Mouse (Mus musculus): ENCODE results near the gene Sars. TPM values are rescaled to one million over a fixed set of nuclear protein-coding genes. Genes with fewer than 3 reads are reported as not detected.

The Sars gene
- 70.3 and 84.5 TPM in 2 replicates for polyA plus RNA-seq (2012)

DNA sequence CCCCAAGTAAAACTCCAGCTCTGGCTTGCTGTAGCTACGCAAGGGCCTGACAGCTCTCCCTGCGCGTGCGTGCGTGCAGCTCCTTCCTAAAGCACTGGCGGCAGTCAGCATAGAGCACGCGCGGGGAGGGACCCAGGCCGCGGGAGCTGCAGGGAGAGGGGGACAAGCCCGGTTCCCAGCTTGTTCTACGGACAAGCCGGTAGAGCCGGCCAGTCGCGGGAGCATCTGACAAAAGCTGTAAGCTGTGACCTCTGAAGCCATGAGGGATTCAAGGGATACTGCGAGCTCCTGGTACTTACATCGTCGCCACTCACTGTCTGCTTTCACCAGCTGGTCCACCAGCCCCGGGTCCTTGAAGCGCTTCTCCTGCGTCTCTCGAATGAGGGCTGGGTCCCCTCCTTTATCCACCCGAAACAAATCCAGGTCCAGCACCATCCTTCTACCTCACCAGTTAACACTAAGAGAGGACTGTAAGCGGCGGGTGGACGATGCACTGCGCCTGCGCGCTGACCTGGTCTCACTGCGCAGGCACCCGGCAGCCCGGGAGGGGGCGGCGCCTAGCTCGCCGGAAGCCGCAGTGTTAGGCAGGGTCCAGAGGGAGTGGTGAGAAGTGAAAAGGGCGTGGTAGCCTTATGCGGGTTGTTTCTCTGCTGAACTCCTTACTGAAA, at the start of gene Sars:
Gene Sars (minus strand): TSS at position 512 of the 668 bp plus-strand sequence.

DNA sequence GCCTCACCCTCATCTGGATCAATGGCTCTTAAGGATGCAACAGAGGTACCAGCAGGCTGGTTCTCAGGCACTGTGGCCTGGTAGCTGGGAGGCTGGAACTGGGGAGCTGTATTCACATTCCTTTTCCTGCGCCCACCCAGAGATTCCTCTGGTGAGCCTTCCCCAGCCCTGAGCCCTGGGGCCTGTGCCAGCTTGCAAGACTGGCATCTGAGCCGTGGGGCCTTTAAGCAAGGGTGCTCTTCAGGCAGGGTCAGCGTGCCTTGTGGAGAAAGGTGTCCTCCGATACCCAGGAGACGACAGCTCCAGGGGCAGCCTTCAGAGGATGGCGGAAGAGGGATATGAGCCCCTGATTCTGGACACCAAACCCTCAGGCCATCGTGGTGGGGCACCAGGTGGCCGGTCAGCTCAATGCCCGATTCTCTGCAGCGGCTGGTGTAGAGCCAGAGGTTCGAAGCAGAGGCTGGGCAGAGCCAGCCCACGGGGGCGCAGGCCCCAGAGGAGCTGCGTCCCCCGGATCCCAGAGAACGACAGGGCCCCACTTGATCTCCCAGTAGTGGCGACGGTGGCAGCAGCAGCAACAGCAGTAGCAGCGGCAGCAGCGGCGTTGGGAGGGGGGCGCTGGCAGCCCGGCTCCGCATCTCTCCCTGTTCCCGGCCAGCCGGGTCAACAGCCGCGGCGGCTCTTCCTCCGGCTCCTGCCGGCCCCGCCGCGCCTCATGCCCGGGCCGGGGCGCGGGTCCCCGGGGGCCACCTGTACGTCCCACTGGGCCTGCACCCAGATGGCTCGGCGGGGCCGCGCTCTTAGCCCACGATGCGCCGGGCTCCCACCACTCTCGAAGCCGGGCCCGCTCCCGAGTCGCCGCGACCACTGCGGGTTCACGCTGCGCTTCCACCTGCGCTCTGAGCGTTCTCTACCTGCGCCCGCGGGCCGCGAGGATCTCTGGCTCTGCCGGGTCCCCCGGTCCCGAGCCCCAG, 29.9 kb downstream of the Sars start, which contains the start of gene Celsr2:
Gene Celsr2 (minus strand): TSS at position 696 of the 974 bp plus-strand sequence.

DNA sequence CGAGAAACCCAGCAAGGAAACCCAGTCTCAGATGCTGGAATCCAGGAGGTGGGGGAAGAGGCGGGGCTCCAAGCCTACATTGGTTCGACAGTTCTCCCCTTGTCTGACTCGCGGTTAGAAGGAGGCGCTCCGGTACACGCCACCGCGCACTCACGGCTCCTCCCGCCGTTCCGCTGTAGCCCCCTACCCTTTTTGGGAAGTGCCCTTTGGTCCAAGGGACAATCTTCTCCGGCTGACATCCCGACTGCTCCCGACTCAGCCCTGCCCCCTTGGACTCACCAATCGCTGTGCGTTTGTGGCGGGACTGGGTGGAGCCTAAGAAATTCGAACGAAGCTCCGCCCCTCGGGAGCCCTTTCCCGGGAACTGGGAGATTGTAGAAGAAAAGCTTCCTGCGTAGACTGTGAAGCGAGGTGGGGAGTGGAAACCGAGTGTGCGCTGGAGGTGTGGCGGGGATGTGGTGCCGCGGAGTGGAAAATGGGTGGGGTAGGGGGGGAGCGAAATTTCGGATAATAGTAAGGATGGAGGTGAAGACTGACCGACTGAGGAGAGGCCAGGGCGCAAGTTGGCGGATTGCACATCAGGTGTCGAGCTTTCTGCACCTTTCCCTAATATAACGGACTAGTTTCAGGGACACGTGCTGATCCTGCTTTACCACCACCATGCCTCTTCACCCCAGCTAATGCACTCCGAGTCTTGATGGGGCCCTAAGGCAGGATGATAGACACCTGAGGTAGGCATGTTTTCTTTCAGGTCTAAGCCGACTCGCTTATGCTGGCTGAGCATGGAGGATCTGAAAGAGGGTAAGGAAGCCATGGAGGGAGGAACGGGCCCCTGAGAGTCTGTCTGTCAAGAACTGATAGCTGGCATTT, 61.3 kb downstream of the Sars start, which contains the start of gene Psrc1:
Gene Psrc1 (plus strand): TSS at position 355 of the 870 bp plus-strand sequence.

Other genes starting within 250 kb of the Sars start
- 6.5 and 6.8 TPM in 2 replicates for gene Cyb561d1, start 244.0 kb downstream of the Sars start, polyA plus RNA-seq (2012)
- gene Atxn7l2, start 234.3 kb downstream of the Sars start, polyA plus RNA-seq (2012): 35.0 and 51.9 TPM in 2 replicates
- 0.16 TPM in 1 of 2 replicates, not detected in the other for gene Sypl2, start 218.6 kb downstream of the Sars start, polyA plus RNA-seq (2012)
- gene Psma5, start 188.3 kb downstream of the Sars start, polyA plus RNA-seq (2012): 4.4 and 5.0 TPM in 2 replicates
- gene Sort1, start 161.1 kb downstream of the Sars start, polyA plus RNA-seq (2012): 16.8 and 24.8 TPM in 2 replicates
- gene Mybphl, start 80.3 kb downstream of the Sars start, polyA plus RNA-seq (2012): not detected in 2 replicates
- gene Psrc1, start 61.4 kb downstream of the Sars start, polyA plus RNA-seq (2012): 21.2 and 22.0 TPM in 2 replicates
- gene Celsr2, start 29.7 kb downstream of the Sars start, polyA plus RNA-seq (2012): 6.3 and 9.8 TPM in 2 replicates
- not detected in 2 replicates for gene 1700013F07Rik, start 88.9 kb upstream of the Sars start, polyA plus RNA-seq (2012)
- gene 5330417C22Rik, start 91.3 kb upstream of the Sars start, polyA plus RNA-seq (2012): 0.05 and 0.21 TPM in 2 replicates
- 2.5 and 2.6 TPM in 2 replicates for gene Tmem167b, start 117.3 kb upstream of the Sars start, polyA plus RNA-seq (2012)
- 0.65 and 0.69 TPM in 2 replicates for gene Taf13, start 126.5 kb upstream of the Sars start, polyA plus RNA-seq (2012)
- 0.76 and 1.7 TPM in 2 replicates for gene Wdr47, start 146.1 kb upstream of the Sars start, polyA plus RNA-seq (2012)
- gene Clcc1, start 208.7 kb upstream of the Sars start, polyA plus RNA-seq (2012): 21.1 and 22.5 TPM in 2 replicates